Mouse (Mus musculus): Measurements from ENCODE around the gene Abca8a. TPM values are rescaled to one million over a fixed set of nuclear protein-coding genes. Genes with fewer than 3 reads are reported as not detected.

Abca8a gene
- not detected for total RNA-seq (2023)

DNA sequence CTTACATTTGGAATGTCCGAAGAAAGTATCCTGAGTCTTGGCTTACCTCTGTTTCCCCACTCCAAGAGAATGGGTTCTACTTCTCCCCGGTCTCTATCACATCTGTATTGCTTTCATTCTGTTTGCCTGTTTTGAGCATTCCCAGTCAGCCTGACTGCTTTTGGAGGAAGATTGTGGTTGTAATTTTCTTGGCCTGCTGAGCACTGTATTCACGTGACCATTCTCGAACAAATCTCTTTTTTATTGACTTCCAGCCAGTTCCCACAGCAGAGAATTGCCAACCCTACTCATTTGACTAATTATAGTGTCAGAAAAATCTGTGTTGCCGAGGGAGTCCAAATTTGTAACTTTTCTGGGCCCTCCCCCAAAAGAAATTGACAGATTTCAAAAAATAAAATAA lies at the start of gene Abca8a:
Abca8a (minus strand) TSS at position 121 of the 400 bp plus-strand sequence.

GRCm38 (mm10) chr11:109995624-109996023 lies 100.2 kb downstream of the Abca8a start, which contains the start of gene Abca8b:
Gene Abca8b (minus strand): TSS chr11:109995845.

Other genes starting within 250 kb of the Abca8a start
- gene Abca8b, start 100.1 kb downstream of the Abca8a start, total RNA-seq (2023), result not detected
- 0.40 TPM for gene Abca9, start 72.2 kb upstream of the Abca8a start, total RNA-seq (2023)
- 4.0 TPM for gene Abca6, start 155.8 kb upstream of the Abca8a start, total RNA-seq (2023)
- 1.7 TPM for gene Abca5, start 241.7 kb upstream of the Abca8a start, total RNA-seq (2023)

Data from CD8-positive naive resting alpha-beta T cell, adult 57 days (primary cell).